Mouse (Mus musculus) thymus, postnatal 0 days (tissue): ENCODE measurements around the gene Stk16. TPM values are rescaled to one million over a fixed set of nuclear protein-coding genes. Genes with fewer than 3 reads are reported as not detected.

ENCODE experiments used
- DNase-seq: peaks from one replicate; pipeline ENCODE4 v3.0.0-alpha.2; 2015; ENCODE audit warnings: low spot score
- polyA plus RNA-seq: library from polyadenylated mRNA; unstranded; fragments of >200 nt; fragmentation: Nextera tagmentation; extraction: Ambion mirVana; gene quantifications from 2 replicates; pipeline ENCODE4 v1.2.1, GENCODE M21; 2015

Gene Stk16
- polyA plus RNA-seq, 1 experiment from 2014 or later: 114 TPM

DNA sequence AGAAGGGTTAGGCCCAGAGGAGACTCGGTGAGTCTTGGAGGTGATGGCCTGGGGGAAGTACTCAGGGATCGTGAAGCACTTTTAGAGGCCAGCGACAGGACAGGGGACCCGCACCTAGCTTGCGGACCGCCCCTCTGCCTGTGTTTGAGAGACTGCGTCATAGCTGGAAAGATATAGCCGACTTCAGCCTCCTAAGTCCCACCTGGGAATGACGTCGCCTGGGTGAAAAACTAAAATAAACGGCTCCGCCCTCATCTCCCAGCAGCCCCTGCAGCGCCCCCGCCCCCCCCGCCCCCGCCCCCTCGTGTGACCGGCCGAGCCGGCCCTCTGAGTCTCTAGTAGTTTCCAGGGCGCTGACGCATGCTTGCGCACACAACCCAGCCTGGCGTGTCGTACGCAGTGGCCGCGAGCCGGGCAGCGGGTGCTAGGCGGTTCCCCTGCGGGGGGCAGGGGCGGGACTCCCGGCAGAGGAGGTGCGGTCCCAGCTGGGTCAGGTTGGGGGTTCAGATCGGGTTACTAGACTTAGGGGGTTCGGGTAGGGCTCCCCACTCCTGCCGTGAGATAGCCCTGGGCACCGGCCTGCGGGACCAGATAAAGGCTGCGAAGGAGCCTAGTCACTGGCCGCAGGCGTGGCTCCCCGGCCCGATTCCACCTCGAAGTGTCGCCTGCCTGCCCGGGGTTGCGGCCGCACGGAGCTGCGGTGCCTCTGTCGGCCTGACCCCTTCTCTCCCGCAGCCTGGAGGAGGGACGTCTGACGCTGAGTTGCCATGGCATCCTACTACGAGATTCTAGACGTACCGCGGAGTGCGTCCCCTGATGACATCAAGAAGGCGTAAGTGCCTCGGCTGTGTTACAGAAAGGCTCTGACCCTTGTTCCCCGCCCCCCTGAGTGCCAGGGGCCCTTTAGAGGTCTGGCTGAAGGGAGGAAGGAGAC lies 25.7 kb downstream of the Stk16 start, which contains the start of gene Dnajb2:
TSS of gene Dnajb2 (plus strand) at position 290 of the 934 bp plus-strand sequence.
- peak; percentile 61 for DNase-seq

GRCm38 (mm10) chr1:75239591-75239990 lies 29.0 kb downstream of the Stk16 start:
- DNase-seq: no peak

DNA sequence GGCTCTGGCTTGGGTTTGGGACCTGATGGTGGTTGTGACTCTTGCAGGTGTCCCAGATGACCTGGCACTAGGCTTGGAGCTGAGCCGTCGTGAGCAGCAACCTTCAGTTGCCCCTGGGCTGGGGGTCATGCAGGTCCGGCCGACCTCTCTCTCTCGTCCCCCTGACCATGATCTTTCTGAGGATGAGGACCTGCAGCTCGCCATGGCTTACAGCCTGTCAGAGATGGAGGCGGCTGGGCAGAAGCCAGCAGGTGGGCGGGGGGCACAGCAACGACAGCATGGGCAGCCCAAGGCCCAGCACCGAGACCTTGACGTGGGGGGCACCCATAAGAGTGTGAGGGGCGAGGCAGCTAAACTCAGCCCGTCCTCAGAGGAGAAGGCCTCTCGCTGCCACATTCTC lies 32.8 kb downstream of the Stk16 start:
- DNase-seq: no peak

DNA sequence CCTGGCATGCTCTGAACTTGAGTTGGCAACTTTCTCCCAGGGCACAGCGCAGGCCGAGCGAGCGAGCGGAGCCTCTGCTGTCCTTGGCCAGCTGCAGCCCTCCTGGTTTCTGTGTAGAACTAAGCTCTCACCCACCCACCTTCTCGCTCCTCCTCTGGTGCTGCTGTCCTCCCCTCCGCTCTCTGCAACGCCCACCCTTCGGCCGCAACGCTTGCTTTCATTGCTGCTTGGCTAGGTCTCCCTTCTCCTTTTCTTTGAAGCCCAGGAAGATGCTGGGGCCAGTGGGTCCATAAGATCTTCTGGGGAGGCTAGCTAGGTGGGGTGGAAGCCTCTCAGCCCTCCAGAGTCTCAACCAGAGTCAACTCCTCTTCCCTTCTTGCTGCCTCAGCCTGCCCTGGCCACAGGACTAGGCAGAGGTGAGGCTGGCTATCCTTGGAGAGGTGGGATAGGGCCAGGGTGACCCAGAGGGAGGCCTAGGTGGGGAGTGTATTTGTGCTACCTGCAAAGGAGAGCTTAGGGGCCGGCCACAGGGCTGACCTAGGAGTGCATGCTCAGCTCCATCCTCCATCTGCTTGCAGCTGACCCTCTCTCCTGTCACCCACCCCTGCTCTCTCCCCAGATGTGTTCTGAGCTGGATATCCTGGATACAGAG lies 33.7 kb downstream of the Stk16 start:
- DNase-seq: no peak

- peak; percentile 65 for DNase-seq
Observed at GRCm38 (mm10) chr1:75244836-75245235, 34.2 kb downstream of the Stk16 start.

- DNase-seq: no peak
Observed at GRCm38 (mm10) chr1:75247071-75247930, 36.7 kb downstream of the Stk16 start.

GRCm38 (mm10) chr1:75248041-75248772 lies 37.6 kb downstream of the Stk16 start:
- no peak for DNase-seq

GRCm38 (mm10) chr1:75250498-75250897 lies 39.9 kb downstream of the Stk16 start:
- no peak for DNase-seq

DNA sequence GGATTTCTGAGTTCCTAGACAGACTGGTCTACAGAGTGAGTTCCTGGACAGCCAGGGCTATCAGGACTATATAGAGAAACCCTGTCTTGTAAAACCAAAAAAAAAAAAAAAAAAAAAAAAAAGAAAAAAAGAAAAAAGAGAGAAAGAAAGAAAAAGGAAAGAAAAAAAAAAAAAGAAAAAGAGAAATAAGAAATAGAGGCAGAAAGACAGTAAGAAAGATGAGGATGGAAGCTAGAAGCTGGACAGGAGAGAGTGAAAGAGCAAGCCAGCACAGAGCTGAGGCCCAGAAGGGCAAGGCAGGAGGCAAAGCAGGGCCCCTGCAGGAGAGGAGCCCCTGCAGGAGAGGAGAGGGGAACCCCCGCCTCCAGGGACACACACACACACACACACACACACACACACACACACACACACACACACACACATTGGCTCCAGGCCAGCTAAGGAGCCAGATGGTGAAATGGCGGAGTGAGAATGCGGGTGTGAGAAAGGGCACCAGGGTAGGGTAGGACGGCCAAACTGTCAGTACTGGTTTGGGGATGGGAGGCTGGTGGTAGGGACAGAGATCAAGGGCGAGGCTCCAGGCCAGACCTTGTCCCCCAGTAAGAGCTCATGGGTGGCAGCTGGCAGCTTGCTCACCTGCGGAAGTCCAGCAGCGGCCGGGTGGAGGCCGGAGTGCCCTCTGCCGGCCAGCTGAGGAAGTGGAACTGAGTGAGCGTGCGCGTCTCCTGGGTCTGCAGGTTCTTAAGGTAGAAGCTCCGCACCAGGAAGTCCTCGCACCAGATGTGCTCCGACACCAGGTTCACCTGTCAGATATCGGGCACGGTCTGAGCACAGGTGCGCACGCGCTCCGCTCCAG lies 40.7 kb downstream of the Stk16 start:
- peak; percentile 83 for DNase-seq

- no peak for DNase-seq
Observed at GRCm38 (mm10) chr1:75252308-75252707, 41.7 kb downstream of the Stk16 start.

GRCm38 (mm10) chr1:75253029-75253428 lies 42.4 kb downstream of the Stk16 start:
- DNase-seq: no peak

DNA sequence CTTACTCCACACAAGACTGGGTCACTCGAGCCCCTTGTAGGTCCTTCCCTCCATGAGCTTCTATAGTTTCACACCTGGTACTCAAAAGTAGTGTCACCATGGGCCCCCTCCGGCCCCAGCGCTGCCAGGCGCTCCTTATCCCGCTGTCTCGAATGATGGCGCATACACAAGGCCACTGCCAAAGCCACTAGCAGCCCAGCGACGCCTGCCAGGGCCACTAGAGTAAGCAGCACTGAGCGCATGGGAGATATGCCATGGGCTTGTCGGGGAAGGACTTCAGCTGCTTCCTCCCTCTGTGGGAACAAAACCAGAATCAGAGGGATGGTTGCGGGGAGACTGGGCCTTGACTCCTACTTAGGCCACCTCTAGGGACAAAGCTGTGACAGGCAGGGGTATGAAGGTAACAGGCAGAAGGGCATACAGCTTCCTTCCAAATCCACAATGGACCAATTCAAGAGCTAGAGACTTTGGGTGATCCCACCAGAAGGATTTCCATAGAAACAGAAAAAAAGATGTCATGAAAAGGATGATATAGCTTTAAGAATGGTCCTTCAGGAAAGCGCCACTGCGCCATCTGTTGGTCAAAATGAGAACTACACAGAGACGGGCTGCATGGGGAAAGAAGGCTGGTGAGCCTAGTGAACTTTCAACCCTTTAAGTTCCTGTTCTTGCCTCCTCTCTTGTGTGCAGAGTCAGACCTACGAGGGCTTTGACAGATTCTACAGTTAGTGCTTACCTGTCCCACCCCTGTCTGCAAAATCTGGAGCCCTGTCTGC lies 43.4 kb downstream of the Stk16 start:
- peak; percentile 82 for DNase-seq

- no peak for DNase-seq
Observed at GRCm38 (mm10) chr1:75254625-75255013, 44.0 kb downstream of the Stk16 start.

- peak; percentile 62 for DNase-seq
Observed at GRCm38 (mm10) chr1:75255516-75256046, 44.9 kb downstream of the Stk16 start.

DNA sequence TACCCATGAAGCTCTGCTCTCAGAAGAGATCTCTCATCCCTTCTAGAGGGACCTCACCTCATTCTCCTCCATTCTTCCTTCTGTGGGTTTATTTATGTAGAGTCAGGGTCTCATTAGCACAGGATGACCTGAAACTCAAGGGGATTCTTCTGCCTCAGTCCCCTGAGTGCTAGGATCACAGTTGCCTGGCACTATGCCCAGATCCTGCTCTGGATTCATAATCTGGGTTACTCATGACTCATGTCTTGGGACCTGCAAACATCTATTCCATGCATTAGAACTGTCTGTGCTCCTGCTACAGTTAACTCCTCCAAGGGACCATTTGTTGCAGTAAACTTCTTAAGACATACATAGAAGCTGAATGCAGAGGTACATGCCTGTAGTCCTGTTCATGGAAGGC lies 50.6 kb downstream of the Stk16 start:
- DNase-seq: no peak

DNA sequence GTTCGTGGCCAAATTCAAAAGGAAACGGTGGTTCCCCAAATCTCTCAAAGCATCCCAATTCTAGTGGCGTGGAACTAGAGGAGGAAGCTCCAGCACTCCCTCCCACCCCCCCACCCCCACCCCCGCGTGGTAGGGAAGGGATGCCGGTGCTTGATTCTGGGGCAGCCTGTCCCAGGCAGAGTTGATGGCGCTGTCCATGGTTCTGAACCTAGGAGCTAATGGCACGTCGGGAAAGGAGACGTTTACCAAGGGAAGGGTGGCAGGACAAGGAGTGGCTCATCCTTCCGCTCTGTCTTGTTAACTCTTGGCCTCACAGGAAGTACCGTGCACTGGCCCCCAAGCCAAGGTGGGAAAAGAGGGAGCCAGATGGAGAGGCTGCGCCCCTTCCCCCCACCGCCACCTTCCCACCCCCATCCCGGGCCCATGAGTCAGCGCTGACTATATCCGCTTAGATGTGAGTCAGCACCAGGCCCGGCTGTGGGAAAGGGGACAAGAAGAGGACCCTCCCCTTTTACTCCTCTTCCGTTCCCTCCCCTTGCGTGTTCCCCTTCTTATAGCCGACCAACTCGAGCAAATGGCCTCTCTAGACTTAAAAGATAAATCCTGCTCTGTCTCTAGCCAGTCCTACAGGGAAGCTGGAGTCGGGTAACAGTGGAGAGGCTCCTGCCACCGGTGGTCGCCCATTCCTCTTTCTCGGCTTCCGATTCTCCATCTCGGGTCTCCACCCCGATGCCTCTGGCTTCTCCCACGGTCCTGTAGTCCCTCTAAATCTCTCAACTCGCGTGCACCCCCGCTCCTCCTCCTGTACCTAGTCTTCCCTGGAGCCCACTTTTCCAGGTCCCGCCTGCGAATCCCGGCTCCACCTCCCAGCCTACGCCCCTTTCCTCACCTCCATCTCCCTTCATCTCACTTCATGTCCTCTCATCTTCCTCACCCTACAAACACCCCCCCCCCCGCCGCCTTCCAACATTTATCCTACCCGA lies 52.6 kb downstream of the Stk16 start:
- DNase-seq: peak; percentile 62

- no peak for DNase-seq
Observed at GRCm38 (mm10) chr1:75264091-75264880, 53.6 kb downstream of the Stk16 start, which contains the start of gene Ptprn. Ptprn (minus strand) TSS chr1:75264502.
